Mouse (Mus musculus) layer of hippocampus, postnatal 25 days (tissue): ENCODE measurements around the gene B3galt1. TPM values are rescaled to one million over a fixed set of nuclear protein-coding genes. Genes with fewer than 3 reads are reported as not detected.

Experiments used
- DNase-seq, 2 experiments: peaks; one replicate each; pipeline ENCODE4 v3.0.0; 2022; ENCODE audit warnings: mixed read lengths in 2 of 2, low spot score in 1 of 2; ENCODE audit errors: extremely low spot score in 1 of 2
- total RNA-seq, 2 experiments: library from RNA; stranded (reverse); gene quantifications; 2 replicates each; pipeline ENCODE4 v1.2.3; 2021

Gene B3galt1
- total RNA-seq, 2 experiments from 2014 or later, result 85.1 to 88.0 TPM

- no peak for DNase-seq
Measured at GRCm38 (mm10) chr2:67901574-67901973, 335.9 kb downstream of the B3galt1 start.

GRCm38 (mm10) chr2:67902651-67903292, 337.1 kb downstream of the B3galt1 start:
- no peak for DNase-seq

- DNase-seq, result no peak
Measured at GRCm38 (mm10) chr2:67903769-67904168, 338.1 kb downstream of the B3galt1 start.

- DNase-seq, result no peak
Measured at GRCm38 (mm10) chr2:67931994-67932393, 366.3 kb downstream of the B3galt1 start.

GRCm38 (mm10) chr2:67948408-67948807, 382.7 kb downstream of the B3galt1 start:
- no peak for DNase-seq

DNA sequence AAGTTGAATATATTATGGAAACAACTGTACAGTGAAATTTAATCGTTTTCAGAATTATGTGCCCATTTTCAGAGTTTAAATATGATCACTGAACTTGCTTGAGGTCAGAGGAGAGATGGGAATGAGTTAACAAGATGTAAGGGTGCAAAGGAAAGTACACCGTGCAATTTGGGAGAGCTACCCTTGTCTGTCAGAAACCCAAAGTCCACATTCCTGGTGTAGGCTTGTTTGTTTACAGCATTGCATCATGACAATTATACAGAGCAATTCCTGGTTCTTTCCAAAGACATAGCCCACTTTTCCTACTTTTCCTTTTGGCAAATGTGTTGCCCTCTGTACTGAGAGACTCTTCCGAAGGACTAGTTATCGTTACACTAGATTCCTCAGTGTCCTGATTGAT, 390.5 kb downstream of the B3galt1 start:
- no peak for DNase-seq

DNA sequence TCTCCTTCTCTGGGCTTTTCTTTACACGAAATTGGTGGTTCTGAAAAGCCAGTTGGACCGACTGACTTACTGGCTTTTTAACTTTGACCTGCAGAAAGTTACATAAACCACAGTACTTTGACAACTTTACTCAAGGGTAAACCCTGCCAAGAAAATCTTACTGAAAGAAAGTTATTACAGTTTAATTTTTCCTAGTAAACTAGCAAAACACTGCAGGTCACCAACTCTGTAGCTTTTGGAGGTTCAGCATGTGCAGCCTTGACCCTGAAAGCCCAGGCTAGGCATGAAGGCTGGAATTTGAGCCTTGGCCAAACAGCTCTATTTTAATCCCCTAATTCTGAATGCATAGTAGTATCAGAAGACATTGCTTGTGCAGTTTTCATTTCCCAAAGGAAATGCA, 391.9 kb downstream of the B3galt1 start:
- no peak for DNase-seq

DNA sequence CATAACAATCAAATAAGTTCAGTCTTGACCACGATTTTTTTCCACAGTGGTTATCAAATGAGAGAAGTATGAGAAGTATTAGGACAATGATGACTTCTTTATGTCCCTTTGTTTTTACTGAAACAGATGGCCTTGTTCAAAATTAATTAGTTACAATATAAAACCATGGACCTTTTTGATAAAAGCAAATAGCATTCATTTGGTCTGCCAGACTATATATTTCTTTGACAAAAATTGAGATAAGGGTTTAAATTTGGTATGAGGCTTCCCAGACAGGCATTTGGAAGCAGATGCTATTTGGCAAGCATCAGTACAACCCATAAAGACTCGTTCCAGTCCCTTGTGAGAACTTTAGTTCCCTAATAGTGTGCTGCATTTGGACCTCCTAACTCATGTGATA, 395.0 kb downstream of the B3galt1 start:
- DNase-seq, result no peak

DNA sequence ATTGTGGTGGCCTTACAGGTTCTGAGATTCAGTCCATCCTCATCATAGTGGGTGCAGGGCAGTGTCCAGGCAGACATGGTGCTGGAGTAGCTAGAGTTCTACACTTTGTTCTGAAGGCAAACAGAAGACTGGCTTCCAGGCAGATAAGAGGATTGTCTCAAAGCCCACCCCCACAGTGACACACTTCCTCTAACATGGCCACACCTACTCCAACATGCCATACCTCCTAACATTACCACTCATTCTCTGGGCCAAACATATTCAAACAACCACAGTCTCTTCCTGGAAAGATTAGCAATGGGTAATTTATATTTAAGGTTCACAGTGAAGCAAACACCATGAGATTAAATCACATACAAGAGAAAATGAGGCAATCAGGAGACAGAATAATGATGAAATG, 403.1 kb downstream of the B3galt1 start:
- DNase-seq, result no peak

DNA sequence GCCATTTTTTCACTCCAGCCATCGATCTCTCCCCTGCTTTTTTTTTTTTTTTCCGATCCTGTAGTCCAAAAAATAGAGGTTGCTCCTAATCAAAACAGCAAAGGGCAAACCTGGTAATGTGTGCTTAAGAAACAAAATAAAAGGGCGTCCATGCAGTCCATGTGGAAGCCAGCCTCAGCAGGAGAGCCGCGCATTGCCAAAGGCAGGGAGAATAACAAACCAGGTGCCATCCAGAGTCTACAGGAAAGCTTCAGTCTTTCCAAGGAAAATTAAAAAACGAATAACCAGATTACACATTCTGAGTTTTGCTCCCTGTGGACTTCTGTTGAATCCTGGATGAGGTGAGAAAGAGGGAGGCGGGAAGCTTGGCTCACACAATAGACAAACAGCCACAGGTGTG, 405.4 kb downstream of the B3galt1 start:
- DNase-seq, result no peak

- no peak for DNase-seq
Measured at GRCm38 (mm10) chr2:67971576-67971975, 405.9 kb downstream of the B3galt1 start.

DNA sequence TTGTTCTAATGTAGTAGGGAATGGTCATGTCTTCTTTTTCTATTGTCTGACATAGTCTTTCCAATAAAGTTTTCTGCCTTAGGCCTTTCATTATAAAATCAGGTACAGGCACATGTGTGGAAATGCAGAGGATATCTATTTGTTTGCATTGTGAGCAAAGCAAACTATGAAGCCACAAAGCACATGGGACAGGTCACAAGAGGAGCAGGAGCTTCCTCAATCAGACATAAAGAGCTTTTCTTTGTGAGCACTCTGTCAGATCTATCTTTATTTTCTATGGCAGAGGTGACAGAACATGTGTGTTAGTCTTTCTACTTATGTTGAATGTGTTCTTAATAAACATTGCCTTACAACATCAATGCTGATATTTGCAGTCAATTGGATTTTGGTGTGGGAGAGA, 410.1 kb downstream of the B3galt1 start:
- no peak for DNase-seq

GRCm38 (mm10) chr2:67976488-67976887, 410.8 kb downstream of the B3galt1 start:
- DNase-seq, result no peak

DNA sequence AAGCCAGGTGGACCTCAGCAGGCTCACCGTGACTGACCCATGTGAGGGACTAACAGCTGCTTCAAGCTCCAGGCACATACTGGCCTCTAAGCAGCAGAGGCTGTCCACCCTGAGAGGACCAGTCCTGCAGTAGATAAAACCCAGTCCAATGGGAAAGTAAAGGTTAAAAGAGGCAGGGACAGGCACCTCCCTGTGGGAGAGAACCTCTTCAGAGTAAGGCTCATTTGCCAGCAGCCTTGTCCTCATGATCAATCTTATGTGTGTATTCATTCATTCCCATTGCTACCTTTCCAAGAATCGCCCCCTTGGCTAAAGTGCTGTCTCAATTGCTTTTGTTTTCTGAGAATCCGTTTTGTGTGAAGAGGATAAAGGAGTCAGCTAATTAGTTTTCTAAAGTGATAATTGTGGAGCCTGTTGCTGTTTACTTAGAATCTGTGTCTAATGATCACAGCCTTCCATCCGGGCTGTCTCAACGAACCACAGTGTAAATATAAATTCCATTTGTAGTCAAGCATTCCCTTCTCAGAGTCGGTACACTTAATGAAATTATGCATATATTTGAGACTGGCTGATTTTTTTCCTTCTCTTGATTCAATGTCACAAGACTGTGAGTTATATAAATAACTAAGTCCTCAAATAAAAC, 412.1 kb downstream of the B3galt1 start:
- no peak for DNase-seq

DNA sequence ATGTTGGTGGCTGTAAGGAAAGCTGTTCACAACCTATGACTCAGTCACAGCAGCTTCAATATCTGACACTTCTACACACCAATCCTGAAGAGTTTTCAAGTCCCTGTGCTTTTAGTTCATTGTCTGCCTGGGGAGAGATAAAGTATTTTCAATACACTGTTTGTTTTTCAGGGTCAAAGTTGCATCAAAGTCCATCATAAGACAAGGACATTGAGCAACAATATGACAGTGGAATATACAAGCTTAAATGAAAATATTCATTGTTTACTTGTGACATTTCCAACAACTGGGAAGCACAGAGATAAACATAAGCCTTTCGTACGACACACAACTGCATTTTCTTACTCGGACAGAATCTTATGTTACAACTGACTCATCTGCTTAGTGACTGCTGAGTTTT, 417.9 kb downstream of the B3galt1 start:
- DNase-seq, result no peak

DNA sequence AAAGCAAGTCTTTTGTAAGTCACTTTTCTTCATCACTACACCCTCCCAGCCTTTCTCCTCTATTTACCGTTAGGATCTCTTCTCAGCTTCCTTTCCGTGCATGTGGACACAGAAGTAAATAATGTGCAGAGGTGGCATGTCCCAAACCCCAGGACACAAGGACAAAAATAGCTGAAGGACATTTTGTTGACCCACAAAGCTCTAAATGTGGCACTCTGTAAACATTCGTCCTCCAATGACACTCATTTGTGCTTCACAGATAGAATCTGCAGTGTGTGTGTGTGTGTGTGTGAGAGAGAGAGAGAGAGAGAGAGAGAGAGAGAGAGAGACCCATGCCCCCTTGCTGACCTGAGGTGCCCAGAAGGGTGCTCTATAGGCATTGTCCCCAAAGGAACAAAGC, 419.5 kb downstream of the B3galt1 start:
- DNase-seq, result no peak

DNA sequence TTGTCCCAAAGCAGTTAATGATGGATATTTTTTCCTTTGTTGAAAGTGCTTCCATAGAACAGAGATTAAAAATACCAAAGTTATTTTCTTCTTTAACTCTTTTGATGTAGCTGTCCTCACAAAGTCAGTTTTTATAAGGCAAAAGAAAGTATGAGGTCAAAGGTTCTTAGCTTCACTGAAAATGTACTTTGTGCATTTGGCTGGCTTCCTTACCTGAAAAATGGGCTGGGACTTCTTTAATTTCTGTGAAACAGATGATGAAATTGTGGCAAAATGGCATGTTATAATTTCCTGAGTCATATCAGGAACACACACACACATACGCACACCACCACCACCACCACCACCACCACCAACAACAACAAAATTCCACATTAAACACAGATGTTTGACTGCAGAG, 427.8 kb downstream of the B3galt1 start:
- DNase-seq, result no peak

GRCm38 (mm10) chr2:68003091-68003490, 437.4 kb downstream of the B3galt1 start:
- DNase-seq, result no peak

DNA sequence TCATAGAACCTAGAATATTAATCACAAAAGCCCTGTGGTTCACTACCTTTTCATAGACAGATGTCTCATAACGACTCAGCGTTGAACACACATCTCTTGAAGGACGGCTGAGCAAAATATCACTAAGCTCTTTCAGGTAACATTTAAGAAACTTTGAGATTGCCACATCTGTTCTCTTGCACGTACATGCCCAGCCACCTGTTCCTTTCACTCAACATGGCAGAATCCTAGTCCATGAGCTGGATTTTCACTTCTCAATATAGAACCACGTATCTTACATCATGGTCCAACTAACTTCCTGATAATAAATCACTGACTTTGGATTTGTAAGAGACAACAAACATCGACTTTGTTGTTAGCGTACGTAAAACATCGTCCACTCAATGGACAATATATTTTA, 439.5 kb downstream of the B3galt1 start:
- DNase-seq, result no peak

DNA sequence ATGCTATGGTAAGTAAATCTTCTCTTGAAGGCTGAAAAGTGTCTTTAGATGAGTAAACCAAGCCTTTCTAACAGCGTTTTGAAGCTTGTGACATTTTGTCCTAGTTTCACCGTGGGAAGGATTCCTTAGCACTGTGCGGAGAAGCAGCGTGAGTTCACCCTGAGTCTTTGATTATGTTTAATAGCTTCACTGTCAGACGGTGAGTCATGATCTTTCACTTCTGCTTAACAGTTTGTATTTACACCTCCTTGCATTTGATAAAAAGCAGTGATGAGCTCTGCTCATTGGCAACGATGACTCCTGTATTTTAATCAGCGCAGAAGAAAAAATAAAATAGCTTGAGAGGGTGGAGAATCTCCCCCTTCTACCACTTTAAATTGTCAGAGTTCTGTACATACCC, 440.0 kb downstream of the B3galt1 start:
- no peak for DNase-seq

DNA sequence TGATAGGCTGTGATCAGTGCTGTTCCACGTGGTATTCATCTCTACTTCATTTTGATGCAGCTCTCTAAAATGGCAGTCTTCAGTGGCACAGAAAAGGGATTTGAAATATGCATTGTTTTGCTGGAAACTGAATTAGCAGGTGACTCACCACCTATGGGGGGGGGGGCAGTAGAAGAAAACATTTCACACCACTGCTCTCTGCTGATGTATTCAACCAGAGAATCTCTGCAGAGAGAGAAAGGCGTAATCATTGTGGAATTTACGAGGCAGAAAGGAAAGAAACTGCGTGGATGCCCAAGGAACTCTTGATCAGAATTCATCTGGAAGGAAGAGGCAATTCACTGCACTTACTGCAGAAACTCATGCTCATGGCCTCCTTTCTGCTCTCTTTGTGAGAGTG, 445.7 kb downstream of the B3galt1 start:
- DNase-seq, result no peak

DNA sequence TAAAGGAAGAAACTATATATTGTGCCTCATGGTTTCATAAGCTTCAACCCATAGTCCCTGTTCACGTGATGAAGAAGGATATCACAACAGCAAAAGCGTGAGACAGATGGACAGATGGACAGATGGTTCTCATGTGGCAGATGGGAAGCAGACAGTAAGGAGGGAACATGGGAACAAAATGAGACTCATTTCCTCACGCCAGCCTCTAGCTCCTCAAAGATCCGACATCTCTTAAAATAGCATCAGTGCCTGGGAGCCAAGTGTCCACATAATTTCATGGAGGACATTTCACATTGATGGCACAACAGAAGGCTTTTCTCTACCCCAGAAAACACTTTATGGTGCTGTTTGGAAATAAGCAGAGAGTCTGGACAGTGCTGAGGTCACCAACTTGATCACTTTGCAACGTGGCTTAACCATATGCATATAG, 454.6 kb downstream of the B3galt1 start:
- DNase-seq, result no peak
